Mouse (Mus musculus) heart, postnatal 14 days (tissue): ENCODE measurements at regions not wholly inside any gene's neighbourhood (a gene's known extent, or its start where the extent isn't known, plus 50 kb on each side); places are given as distances from the start of the nearest gene placed in this dataset.
A peak's percentile ranks its signal among the peaks of the same experiment; 100 is the strongest.
"Not testable (repeated sequence)": the region's sequence is repeated elsewhere in the genome, so short reads cannot be mapped to it uniquely, and the experiment has no call there.

Source experiments
- DNase-seq, 2 experiments: peaks; one replicate each; pipeline ENCODE4 v3.0.0; 2021 to 2022
- intact Hi-C: fragments of 180-260 bp; cut with DNase I; formaldehyde crosslinking; loops from one replicate; pipeline ENCODE4 v1.15.1; 2025

DNA sequence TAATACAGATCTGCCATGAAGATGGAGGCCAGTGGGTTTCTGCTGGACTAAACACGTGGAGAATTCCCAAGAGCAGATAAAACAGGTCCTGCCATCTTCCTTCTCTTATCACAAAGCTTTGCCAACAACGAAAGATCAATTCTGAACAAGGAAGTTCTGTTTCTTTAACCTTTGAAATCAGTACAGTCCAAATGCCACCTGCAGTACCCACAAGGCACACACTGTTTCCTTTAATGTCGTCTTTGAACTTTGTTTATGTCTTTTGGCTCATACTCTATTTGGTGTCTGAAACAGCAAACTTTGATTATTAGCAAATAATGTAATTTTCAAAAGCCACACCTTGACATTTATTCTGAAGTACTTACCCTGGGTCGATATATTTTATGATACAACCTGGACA, 536.5 kb downstream of the Bckdhb start:
- intact Hi-C loops: loop anchor here (10.0 kb wide), 1 partner anchor 507 kb away; no protein-coding TSS in a partner anchor
- no peak for DNase-seq

DNA sequence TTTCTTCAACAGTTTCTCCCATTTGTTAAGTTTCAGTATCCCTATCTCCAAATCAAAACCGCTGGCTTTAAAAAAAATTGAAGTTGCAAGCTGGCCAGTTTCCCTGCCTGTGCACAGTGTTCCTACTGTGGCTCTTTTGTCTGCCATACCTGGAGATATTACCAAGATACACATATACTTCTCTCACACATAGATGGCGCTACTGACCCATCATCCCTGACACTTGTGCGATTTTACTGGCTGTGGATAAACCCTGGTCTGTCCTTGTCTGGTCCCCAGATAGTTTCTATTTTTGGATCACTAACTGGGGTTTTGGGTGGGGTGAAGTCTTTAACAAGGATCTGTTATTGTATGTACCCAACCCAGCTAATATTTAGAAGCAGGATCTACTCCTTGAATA, 541.8 kb downstream of the Bckdhb start:
- intact Hi-C loops: loop anchor here (5.0 to 10.0 kb wide), 3 partner anchors 512 to 1226 kb away; no protein-coding TSS in a partner anchor
- peak; percentile 12 to 45 for DNase-seq

DNA sequence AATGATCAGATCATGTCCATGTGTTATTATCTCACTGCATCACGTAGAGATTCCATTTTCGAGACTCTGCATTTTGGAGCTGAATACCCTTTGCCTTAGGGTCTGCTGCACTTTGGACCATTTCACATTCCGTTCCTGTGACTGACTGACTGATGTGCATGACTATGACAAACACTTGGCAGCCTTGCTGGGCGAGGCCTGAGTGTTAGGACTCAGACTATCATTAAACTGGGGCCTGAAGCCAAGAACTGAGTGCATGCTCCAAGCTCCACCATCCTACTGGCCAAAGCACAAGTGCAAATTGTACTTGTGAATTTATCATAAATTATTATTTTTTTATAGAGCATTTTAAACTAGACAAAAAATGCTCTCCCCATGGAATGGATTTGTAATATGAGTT, 547.8 kb downstream of the Bckdhb start:
- peak; percentile 31 to 33 for DNase-seq
- intact Hi-C loops: no loop called here

DNA sequence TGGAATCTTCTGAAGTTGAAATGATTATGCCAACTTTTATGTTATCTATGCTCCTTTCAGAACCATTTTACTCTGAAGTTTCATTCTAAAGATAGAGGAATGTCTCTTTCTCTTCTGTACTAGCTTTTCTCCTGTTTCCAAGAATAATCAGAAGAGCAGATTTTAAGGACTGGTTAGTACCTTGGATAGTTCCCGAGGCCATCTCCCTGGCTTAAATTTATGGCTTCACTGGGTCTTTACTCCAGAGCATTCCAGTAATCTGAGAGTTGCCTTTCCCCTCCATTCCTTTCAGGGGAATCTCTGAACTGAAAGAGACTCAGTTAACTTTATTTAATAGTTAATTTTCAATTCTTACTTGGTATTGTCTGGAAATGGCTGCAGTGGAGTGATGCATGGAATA, 551.0 kb downstream of the Bckdhb start:
- intact Hi-C loops: no loop called here
- no peak for DNase-seq

DNA sequence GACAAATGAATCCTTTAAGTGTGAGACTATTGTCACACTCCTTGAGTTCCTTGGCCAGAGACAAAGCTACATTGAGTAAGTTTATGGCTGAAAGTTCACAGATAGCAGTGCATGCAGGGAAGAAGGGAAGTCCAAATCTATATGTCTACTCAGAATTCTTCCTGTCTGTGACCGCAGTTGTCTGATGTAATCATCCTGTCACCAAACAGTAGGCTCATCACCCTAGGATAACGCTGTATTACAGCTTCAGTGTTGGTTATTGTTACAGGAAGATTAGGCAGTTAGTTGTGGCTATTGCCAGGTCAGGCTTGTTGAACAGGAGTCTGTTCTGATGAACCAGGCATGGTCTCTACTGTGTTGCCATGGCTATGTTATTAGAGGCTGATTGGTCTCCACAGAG, 574.6 kb downstream of the Bckdhb start:
- intact Hi-C loops: no loop called here
- DNase-seq: no peak

DNA sequence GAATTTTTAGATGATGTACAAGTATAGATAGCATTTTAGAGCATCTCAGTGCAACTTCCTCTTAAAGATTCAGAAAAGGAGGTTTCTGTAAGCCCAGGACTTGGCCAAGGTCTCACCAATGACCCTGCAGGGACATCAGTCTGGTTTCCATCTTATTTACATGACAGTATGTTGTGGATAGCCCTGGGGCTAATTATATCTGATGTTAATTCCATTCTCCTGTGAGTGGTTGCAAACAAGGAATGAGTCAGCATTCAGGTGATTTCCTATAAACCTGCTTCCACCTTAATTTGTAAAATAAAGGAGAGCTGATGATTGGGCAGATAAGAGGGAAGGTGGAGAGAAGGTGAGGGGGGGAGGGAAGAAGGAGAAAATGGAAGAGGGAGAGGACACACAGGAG, 578.0 kb downstream of the Bckdhb start:
- DNase-seq, intact Hi-C loops: not testable (repeated sequence)

DNA sequence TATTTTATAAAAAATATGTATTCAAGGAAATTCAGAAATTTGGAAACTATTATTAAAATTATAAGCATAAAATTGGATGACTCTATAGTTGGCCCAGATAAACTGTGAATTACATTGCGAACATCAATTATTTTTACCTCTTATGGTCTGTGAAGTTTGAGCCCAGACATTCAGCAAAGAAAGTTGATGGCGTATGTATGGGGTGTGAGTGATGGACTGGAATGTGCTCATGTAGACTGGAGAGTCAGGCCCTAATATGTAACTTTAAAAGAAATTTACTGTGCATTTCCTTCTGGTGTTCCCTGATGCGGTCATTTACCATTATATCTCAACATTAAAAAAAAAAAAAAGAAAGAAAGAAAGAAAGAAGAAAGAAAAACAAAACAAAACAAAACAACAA, 592.1 kb downstream of the Bckdhb start:
- no peak for DNase-seq
- intact Hi-C loops: no loop called here

DNA sequence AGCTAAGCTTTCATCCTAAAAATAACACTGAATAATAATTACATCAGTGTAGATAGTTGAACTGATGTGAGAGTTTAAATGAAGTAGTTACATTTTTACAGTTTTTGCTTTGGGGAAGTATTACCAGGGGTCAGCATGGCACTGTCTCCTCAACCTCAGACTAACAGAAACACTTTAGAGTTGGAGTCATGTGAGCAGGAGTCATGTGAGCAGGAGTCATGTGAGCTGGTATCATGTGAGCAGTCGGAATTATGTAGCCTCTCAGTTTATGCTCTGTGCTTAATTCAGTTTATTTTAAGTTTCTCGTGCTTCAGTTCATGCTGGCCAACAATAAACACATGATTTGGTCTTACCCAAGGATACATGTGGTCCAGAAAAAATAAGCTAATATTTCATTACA, 620.5 kb downstream of the Bckdhb start:
- DNase-seq: no peak
- intact Hi-C loops: no loop called here

DNA sequence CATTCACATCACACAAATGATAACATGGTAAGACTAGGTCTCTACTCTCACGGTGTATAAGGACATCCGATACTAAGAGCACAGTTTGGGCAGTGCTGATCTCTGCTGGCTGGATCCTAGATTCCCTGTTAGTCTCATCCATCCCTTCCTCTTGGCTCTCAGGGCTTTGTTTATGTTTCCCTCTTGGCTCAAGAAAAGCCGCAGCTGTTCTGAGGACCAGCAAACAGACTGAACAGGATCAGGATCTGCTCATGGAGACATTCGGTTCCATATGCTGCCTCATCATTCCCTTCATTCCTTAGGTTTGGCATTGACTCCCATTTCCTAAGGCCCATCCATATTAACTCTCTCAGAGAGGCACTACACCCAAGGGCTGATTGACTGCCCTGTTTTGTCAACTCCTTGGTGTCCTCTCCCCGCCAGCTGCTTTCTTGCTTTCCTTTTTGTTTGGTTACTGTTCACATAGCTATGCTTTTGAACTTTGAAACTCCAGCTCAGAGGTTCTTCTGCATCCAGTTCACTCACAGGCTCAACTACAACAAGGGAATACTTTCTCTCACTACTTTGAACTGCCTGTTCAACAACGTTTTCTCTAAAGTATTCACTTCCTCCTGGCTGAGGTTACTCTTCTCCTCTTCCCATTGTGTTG, 623.2 kb downstream of the Bckdhb start:
- peak in 1 of 2 experiments; percentile 1 for DNase-seq
- intact Hi-C loops: no loop called here

DNA sequence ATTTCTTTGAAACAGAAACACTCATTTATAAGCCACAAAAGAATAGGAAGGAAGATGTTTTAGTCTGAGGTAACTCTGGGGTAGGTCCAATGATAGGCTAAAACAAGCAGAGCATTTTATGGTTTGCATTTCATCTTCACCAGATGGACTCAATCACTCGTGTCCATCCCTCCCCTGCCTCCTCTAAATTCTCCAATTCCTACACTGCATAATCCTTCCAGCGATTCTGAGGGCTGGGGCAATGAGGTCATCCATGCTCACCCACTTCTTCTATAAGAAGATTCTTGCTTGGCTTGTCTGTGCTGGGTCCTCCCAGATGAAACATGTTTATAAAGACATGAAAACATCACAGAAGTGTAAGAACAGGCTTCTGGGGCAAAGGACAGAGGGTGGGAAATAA, 630.3 kb downstream of the Bckdhb start:
- intact Hi-C loops: no loop called here
- DNase-seq: no peak

DNA sequence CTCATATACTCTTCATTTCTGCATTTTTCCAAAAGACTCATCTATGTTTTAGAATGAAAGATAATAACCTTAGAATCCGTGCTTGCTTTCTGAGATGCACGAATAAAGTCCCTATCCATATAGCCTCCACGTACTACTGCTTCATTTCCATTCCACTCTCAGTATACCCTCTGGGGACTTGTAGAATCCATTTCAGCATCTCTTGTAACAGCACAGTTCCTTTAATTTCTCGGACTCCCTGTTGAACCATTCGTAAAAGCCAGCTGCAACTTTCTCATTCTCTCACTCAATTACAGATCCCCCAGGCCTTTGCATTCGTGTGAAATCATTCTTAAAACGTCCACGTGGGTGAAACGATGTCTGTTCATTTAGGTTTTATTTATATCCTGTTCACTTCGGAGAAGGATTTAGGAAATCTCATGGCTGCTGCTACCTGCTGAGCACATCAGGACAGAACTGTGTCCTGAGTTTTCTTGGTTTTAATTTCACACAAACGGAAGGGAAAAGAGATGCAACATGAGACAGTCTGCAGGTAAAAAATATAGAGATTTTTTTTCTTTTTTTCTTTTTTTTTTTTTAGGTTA, 631.4 kb downstream of the Bckdhb start:
- DNase-seq: no peak
- intact Hi-C loops: no loop called here

DNA sequence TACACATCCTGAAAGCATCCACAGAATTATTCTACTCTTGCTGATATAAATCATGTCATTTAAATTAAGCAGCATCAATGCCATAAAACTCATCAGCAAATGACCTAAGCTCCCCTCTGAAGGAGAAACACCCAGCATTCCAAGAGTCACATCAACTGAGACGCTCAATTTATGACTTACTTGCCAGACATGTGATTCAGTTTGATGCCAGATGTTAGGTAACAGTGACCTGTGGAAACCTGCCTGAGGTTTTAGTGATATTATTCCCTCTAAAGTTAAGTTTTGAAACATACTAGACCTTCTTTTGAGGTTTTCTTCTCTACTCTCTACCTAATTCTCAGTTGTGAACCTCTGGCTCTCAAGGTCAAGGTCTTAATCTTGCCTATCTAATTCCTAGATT, 633.4 kb downstream of the Bckdhb start:
- DNase-seq: no peak
- intact Hi-C loops: no loop called here

DNA sequence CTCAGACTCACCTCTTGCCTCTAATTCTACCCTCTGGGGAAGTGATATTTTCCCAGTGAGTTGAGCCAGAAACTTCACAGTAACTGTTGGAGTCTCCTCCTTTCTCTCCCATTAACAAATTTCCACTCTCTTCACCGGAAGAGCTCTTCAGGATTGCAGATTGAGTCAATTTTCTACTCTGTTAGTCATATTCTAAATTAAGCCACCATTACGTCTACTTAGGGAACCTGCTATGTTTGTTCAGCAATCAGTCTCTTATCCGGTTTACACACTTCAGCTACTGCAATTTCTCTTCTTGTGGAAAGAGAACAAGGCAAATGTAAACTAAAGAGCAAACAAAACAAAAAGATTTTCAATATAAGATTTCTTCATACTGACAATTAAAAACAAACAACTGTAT, 644.6 kb downstream of the Bckdhb start:
- intact Hi-C loops: no loop called here

DNA sequence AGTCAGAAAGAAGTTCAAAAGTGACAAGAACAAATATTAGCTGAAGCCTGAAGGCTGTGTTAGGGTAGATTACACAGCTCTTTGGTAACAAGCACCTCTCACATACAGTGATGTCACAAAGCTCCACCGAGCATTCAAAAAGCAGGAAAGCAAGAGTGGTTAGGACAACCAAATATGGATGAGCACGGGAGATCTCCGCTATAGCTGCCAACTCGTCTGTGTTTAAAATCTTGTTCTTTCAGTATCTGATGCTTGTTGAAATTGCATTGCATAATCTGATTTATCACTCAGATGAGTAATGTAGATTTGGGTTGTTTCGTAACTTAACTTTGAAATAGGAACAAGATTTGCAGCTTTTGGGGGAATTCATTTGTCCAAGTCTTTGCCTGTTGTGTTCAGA, 652.8 kb downstream of the Bckdhb start:
- DNase-seq: no peak
- intact Hi-C loops: no loop called here

More for the DNA sequence above, 644.6 kb downstream of the Bckdhb start:
- no peak for DNase-seq

DNA sequence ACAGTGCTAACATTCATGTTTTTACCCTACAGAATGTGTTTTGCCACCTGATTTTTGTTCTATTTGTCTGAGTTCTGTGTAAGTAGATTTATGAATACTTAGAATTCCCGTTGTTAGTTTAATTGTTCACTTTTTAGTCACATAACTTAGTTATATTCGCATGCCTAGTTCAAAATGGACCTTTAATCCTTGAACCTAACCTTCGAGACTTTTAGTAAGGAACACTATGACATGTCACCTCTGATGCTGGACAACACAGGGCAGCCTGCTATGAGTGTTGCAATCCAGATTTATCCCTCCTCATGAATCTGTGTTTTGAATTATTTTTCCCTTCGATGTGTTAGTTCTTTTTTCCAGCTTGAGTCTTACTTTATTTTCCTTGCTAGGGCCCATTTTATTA, 662.8 kb downstream of the Bckdhb start:
- intact Hi-C loops: no loop called here

DNA sequence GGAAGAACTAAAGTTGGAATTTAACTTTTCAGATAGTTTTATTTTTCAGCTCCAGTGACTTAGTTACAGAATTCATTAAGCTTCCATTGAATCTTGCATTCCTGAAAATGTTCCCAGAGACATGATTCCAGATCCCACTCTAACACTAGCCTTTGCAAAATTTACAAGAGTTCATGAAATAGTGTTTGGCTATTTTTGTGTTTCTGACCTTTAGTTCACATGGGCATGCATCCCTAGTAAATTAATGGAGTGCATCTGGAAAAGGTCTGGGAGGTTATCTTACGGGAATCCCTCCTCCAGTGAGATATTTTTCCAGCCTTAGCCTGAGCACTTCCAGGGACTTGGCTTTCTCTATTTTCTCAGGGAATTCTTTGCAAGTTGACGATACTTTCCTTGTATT, 669.8 kb downstream of the Bckdhb start:
- intact Hi-C loops: no loop called here
- DNase-seq: no peak

More for the DNA sequence above, 662.8 kb downstream of the Bckdhb start:
- no peak for DNase-seq
